Mouse (Mus musculus): ENCODE measurements at regions not wholly inside any gene's neighbourhood (a gene's known extent, or its start where the extent isn't known, plus 50 kb on each side); places are given as distances from the start of the nearest gene placed in this dataset.
"Not testable (repeated sequence)": the region's sequence is repeated elsewhere in the genome, so short reads cannot be mapped to it uniquely, and the experiment has no call there.

DNA sequence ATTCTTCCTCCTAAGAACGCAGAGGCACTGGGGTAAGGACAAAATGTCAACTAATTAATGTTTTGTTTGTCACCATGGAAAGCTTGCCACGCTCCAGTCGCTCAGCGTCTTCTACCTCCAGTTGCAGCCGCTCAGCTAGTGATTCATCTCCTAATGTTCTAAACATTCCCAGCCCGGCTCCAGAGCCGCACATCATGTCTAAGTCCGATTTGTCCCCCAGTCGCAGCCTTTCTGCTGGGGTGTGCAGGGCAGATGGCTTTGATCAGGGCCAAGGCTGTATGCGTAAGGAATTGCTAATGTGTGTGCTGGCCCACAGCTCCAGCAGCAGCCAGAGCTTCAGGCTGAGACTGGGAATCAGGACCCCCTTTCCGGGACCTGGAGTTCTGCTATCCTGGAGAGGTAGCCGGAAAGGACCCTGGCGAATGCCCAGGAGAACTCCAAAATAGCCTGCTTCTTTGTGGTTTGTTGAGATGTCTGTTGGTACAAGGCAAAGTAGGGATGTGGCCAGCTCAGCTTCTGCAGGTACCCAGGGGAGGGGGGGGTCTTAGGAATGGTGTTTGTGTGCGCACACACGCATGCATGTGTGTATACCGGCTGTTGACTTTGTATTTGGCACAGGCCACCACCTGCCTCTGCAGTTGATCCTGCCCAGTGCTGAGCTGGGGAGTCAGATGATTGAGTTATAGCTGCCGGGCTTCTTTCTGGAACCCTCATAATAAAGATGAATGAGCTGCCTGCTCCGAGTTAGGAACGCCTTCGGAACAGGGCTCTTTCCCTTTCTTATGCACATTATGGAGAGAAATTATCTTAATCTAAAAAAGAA, 143.0 kb upstream of the Kcng1 start:
- no peak for ATAC-seq (ENCODE audit: poor library complexity, severe bottlenecking)

DNA sequence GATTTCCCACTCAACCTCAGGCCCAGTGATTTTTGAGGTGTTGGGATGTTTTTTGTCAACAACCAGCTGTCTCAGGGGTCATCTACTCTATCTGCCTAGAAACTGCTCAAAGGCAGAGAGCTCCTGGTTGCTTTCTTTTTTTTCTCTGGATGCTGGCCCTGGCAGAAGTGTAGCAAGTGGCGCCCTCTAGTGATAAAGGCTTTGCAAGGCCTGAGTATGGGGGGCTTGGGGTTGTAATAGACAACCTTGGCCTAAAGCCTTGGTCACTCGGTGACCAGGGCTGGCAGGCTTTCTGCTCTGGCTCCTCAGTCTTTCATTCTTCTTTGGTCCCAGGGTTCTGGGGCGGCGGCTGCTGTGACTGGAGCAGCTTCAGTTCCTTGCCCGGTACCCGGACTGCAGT, 142.0 kb upstream of the Kcng1 start:
- ATAC-seq (ENCODE audit: poor library complexity, severe bottlenecking): no peak

DNA sequence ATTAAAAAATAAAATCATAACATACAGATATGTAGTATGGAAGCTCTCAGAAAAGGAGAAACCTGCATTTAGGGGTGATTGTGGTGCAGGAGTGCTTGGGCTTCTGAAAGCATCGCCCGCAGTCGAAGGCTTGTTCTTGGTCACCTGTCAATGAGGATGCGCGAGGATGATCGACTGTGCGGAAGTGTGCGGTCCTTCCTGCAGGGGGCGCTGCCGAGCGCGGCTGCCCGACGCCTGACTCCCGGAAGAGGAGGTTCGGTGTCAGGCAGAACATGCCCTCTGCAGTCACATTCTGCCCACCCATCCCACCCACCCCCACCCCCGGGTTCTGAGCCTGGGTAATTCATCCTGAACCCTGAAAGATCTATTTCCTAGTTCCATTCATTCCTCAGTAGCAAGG, 133.6 kb upstream of the Kcng1 start:
- peak; percentile 64 for ATAC-seq (ENCODE audit: poor library complexity, severe bottlenecking)

DNA sequence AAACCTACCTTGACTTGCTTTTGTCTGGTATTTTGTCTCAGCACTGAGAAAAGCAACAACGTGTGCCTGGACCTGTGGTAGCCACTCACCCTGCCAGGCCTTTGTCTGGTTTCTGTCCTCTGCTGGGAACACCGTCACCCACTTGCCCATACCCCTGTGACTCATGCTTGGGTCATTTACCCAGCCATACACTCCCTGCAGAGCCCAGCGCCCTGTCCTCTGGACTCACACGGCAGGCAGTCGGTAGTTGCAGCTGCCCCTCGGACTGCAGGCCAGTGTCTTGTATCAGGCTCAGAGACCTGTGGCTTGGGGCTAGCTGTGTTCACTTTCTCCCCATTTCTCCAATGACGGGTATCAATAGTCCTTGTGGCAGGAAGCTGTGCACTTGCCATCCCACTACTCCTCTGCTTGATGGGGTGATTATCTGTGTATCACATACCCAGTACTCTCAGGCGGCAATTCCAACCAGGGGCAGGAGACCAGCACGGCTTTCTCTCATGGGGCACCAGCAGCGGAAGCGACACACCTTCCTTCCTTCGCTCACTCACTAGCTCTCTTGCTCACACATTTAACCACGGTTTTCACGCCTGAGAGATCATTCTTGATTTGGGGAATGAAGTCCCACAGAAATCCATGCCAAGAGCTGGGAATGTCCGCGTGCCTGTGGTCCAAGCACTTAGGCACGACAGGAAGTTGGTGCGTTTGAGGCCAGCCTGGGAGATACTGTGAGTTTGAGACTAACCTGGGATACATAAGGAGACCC, 132.8 kb upstream of the Kcng1 start:
- no peak for ATAC-seq (ENCODE audit: poor library complexity, severe bottlenecking)

DNA sequence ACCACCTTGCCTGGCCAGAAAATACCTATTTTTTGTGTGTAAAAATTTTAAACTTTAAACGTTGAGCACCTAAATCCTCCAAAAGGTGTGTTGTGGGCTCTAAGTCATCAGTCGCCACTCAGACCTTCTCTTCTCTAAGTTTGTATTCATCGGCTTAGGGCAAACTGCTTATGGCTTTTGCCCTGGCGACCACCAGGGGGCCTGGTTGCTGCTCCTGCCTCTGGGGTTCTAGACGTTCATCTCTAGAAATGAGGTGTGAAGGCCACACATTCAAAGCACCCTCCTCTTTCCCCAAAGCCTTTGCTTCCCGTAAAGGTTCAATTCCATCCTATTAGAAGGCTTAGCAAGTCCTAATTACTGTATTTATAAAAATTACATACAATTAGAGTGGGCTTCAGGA, 131.3 kb upstream of the Kcng1 start:
- ATAC-seq (ENCODE audit: poor library complexity, severe bottlenecking): 0 out of 2 replicates have a peak, but pooled peaks have one; percentile 38

DNA sequence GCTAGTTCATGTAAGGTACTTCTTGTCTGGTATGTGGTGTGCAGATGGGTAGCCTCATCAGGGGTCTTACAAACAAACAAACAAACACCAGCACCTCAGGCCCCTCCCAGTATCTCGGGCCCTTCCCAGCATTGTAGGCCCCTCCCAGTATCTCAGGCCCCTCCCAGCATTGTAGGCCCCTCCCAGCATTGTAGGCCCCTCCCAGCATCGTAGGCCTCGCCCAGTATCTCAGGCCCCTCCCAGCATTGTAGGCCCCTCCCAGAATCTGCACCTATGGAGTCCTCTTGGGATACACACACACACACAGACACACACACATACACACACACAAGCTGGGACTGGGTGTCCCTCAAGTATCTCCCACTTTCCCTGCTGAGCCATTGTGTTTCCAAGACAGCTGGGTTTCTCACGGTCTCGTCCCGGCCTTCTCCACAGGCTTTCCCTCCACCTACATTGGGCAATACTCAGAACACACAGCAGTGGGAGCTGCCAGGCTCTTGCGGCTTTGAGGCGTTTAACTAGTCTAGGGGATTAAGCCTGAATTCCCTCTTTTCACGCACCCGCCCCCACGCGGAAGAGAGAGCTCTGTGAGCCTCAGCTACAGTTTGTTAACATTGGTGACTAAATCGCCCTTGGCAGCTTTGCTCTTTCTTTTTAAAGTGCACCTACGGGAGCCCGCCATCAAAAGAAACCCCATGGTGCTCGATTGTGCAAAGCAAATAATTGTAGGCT, 121.4 kb upstream of the Kcng1 start:
- no peak for ATAC-seq (ENCODE audit: poor library complexity, severe bottlenecking)

DNA sequence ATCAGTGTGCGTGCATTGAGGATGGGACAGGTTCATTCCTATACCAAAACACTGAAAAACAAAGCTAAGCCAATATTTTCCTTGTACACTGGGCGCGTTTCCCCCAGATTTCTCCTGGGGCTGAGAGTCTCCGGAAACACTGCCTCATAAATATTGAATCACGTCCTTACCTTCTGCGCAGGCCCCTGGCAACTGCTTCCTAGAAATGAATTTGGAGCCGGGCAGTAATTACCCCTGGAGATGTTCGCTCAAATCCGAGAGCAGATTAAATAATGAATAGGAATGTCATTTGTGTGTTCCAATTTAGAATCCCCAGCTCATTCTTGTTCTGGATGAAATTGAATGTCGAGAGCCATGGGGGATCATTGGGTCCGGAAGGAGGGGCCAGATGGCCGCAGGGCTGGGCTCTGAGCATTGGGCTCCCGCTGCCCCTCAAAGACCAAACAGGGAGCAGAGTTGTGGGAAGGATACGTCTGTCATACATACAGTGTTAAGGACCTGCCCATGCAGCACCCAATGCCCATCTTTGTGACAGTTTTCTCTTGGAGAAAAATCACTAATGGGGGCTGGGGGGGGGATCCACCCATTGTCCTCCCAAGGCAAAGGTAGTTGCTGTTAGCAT, 117.7 kb upstream of the Kcng1 start:
- no peak for ATAC-seq (ENCODE audit: poor library complexity, severe bottlenecking)

DNA sequence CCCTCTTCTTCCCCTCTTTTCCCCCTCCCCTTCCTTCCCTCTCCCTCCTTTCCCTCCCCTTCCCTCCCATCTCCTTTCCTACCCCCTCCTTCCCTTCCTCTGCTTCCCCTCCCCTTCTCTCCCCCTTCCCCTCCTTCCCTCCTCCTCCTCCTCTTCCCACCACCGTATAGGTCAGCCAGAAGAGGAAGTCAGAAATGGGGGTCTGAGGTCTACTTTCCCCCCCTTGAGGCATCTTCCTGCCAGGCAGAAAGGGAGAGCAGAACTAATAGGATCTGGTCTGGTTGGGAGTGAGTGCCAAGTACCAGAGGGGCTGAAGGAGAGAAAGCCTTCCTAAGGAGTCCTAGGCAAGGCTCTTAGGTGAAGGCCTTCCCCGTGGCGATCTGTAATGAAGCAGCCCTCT, 114.8 kb upstream of the Kcng1 start:
- no peak for ATAC-seq (ENCODE audit: poor library complexity, severe bottlenecking)

DNA sequence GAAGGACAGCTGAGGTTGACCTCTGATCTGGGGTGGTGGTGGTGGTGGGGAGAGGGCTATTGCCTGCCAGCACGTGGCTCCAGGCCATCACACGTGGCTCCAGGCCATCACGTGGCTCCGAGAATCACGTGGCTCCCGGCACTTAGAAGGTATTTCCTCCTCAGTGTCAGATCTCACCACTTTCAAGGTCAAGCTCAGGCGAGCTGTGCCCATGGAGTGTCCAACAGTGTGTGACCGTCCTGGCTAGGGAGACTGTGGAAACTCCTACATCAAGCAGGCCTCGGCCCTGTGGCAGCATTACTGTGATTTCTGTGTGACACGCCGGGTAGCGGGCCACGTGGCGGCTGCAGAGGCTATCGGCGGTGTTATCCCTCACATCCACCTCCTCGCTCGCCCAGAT, 111.8 kb upstream of the Kcng1 start:
- no peak for ATAC-seq (ENCODE audit: poor library complexity, severe bottlenecking)

DNA sequence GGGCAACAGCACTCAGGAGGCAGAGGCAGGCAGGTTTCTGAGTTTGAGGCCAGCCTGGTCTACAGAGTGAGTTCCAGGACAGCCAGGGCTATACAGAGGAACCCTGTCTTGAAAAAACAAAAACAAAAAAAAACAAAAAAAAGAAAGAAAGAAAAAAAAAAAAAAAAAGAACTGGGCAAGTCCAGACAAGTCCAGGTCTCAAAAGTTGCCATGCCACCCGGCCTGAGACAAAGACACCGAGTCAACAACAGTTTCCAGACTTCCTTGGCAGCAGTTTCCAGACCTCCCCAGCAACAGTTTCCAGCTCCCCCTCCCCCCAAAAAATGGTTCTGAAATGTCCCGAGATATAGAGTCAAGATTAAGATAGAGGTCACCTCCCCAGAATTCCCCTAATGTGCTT, 110.6 kb upstream of the Kcng1 start:
- not testable (repeated sequence) for ATAC-seq (ENCODE audit: poor library complexity, severe bottlenecking)

DNA sequence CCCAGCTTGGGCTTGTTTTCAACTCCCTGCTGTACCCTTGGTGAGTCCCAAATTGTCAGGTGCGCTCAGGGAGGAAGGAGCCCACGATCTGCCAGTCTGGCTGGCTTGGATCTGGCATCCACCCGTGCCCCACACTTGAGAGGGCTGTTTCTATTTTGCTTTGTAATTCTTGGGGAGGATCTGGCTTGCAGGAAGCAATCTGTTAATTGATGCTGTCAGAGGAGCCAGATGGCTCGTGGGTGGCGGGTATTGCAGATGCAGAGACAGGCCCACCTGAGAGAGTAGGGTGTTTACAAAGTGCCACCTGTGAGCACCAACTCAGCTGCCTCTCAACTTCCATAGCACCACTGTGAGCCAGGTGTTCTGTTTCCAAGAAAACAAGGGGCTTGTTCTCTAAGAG, 99.1 kb upstream of the Kcng1 start:
- ATAC-seq (ENCODE audit: poor library complexity, severe bottlenecking): no peak

DNA sequence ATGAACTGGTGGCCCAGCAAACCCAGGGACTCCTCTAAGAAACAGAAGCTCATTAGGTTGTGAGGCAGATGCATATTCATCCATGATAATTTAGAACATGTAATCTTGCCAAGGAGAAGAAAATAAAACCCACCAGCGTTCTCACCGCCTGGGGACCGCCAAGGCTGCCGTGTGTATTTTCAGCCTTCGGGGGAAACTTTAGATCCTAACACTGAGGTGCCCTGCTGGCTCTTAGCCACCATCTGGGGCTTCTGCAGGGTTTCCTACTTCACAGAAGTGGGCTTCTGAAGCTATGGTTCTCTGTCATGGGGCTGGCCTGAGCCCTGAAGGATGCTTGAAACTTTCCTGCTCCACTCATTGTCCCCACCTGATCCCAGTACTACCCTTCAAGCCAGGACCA, 90.8 kb upstream of the Kcng1 start:
- ATAC-seq (ENCODE audit: poor library complexity, severe bottlenecking): no peak

DNA sequence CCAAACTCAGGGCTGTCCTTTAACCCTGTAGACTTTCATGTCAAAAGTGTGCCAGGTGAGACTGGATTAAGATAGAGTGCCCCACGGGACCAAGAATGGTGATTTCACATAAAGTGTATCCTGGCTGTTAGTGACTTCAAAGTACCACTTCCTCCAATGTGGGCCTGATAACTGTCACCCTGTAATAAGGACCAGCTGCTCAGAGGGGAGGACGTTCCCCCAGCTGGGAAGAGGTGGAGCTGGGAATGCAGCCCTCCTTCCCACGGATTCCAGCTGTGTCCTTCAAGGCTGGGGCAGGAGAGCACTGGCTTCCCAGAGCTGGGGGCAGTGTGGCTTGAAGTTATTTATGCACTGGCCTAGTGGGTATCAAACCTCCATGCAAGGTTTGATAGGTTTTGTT, 89.7 kb upstream of the Kcng1 start:
- ATAC-seq (ENCODE audit: poor library complexity, severe bottlenecking): no peak

DNA sequence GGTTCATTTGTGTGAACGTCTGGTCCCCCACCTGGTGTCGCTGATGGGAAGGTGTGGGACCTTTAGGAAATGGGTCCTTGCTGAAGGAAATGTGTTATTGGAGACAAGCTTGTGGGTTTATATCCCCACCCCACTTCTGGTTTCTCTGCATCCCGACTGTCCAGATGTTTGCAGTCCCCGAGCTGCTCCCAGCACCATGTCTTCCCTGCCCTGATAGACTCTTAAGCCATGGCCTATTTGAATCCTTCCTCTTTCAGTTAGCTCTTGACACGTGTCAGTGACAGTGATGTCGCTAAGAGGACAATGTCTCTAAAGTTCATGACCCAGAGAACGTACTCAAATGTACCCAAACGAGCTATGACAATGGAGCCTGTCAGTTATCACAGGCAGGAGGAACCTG, 77.7 kb upstream of the Kcng1 start:
- peak; percentile 45 for ATAC-seq (ENCODE audit: poor library complexity, severe bottlenecking)

DNA sequence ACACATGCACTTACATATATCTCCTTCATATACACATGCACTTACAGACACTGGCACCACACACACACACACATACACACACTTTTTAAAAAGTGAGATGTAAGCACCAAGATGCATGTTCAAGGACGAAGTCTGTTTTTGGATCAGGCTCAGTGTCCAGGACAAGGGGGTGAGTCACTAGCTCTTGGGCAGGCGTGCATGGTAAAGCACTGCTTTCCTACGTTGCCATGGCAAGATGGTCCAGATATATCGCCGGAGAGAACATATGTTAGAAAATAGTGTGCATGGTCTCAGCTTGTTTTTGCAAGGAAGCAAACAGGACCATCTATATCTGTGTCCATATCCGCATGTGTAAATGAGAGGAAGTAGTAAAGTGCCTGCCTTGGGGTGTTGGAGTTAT, 77.0 kb upstream of the Kcng1 start:
- no peak for ATAC-seq (ENCODE audit: poor library complexity, severe bottlenecking)

DNA sequence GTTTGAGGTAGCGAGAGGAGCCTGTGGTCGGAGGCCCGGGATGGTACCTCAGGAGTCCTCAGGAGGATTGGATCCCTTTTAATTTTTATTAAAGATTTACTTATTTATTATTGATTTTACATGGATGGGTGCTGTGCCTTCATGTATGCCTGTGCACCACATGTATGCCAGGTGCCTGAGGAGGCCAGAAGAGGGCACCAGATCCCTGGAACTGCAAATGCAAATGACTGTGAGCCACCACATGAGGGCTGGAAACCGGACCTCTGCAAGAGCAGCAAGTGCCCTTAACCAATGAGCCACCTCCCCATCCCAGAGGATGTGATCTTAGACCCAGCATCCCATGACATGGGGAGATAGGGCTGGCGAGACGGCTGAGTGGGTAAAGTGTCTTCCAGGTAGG, 76.3 kb upstream of the Kcng1 start:
- ATAC-seq (ENCODE audit: poor library complexity, severe bottlenecking): no peak

DNA sequence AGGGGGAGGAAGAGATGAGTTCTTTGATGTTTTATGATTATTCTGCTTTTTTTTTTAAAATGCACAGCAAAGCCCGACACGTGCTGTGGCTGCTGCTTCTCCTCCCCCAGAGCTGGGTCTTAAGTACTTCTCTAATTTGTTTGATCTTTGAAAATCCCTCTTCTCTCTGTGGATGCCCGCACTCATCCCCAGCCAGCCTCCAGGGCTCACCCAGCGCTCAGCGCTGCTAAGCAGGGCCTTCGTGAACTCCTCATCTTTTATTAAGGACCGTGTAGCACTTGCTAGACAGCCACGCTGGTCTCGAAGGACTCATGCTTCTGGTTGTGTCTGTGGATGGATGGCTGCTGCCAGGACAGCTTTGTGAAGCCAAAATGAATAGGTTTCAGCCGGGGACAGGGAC, 72.9 kb upstream of the Kcng1 start:
- ATAC-seq (ENCODE audit: poor library complexity, severe bottlenecking): no peak

DNA sequence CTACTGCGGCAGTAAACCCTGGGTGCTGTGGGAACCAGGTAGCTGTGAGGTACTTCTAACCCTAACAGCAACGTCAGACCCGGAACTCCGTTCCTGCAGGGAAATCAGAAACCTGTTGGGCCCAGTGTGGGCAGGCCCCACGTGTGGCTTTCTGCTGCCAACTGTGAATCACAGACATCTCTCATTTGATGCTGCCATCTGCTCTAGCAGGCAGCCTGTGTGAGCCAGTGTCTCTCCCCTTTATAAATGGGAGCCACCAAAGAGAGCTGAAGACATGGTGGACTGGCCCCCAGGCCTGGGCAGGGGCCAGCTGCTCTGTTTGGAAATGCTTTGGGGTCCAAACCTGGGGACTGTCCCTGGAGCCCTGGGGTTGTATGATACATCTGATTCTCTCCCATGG, 71.1 kb upstream of the Kcng1 start:
- ATAC-seq (ENCODE audit: poor library complexity, severe bottlenecking): no peak

DNA sequence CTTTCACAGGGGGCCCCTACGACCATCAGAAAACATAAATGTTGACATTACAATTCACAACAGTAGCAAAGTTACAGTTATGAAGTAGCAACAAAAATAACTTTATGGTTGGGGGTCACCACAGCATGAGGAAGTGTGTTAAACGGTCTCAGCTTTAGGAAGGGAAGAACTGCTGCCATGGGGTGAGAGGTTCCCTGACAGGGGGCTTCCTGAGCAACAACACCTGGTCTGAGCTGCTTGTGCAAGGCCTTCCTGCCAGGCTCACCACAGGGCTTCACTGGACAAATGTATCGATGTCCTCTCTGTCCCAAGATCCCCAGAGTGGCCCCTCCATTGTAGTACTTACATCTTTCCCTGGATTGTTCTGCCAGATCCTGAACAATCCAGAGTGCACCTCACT, 70.7 kb upstream of the Kcng1 start:
- ATAC-seq (ENCODE audit: poor library complexity, severe bottlenecking): no peak

DNA sequence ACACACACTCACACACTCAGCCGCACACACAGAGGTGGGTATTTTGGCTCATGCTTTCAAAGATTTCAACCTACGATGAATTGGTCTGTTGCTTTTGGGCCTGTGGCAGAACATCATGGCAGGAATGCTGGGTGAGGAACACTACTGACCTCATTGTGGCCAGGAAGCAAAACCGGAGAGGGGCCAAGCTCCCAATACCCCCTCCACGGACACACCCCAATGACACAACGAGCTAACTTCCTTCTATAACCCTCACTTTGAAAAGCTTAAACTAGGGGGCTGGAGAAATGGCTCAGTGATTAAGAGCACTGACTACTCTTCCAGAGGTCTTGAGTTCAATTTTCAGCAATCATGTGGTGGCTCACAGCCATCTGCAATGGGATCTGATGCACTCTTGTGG, 63.8 kb upstream of the Kcng1 start:
- ATAC-seq (ENCODE audit: poor library complexity, severe bottlenecking): no peak

DNA sequence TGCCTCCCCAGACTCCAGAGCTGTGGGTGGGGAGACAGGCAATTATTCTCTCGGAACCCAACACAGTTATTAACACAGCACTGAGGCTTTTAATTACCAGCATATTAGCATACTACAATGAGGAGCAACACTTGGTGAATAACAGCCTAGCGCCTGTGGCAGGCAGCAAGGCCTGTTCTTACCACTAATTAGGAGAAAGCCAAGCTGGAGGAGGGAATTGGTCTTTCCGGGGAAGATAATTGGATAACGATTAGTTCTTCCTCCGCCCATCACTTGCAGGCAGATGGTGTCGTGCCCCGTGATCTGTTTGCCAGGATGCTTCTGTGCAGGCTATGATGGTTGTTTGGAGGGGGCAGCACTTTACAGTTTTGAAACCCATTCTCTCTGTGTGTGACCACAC, 62.2 kb upstream of the Kcng1 start:
- no peak for ATAC-seq (ENCODE audit: poor library complexity, severe bottlenecking)
